Mouse (Mus musculus): ENCODE measurements around the gene Dhx58.

GRCm38 (mm10) chr11:100703851-100704531 lies at the start of gene Dhx58:
- TF ChIP-seq POLR2A (IDR thresholded peaks at IDR 0.05; ENCODE audit: extremely low read depth, insufficient read depth, low read length) = no peak
- TF ChIP-seq CTCF (IDR thresholded peaks at IDR 0.05; ENCODE audit: low read depth, low read length) = no peak
